ENCODE assay signal across 28 mouse cellular contexts in genomic region chr6:149267951-149268350, GRCm38 (mm10).
"Had no signal": no experiment of that assay in that cellular context is flagged by ENCODE, and none has a peak within 500 bp of the region (broad histone marks: within the 10 kb centered on the region; RNA-seq: fewer than 3 reads in every experiment).

No protein-coding gene starts in this region.

- H3K27me3 ChIP-seq: embryonic facial prominence, embryonic 12.5 days; embryonic facial prominence, embryonic 13.5 days; embryonic facial prominence, embryonic 15.5 days; forebrain, embryonic 12.5 days; forebrain, embryonic 13.5 days; forebrain, embryonic 15.5 days had no signal

- H3K9ac ChIP-seq: embryonic facial prominence, embryonic 12.5 days; embryonic facial prominence, embryonic 13.5 days; embryonic facial prominence, embryonic 15.5 days; forebrain, embryonic 12.5 days; forebrain, embryonic 13.5 days; forebrain, embryonic 15.5 days; forebrain, postnatal 0 days had no signal

- H3K4me3 ChIP-seq: embryonic facial prominence, embryonic 10.5 days; embryonic facial prominence, embryonic 12.5 days; embryonic facial prominence, embryonic 13.5 days; embryonic facial prominence, embryonic 15.5 days; erythroblast, embryonic 14.5 days; forebrain, embryonic 10.5 days; forebrain, embryonic 12.5 days; forebrain, embryonic 13.5 days; forebrain, embryonic 15.5 days; gastrocnemius, adult 2 months; heart, adult 2 months had no signal

- ATAC-seq: forebrain, embryonic 13.5 days; forebrain, embryonic 14.5 days; forebrain, embryonic 15.5 days; forebrain, embryonic 16.5 days; forebrain, postnatal 0 days had no signal

- H3K36me3 ChIP-seq: embryonic facial prominence, embryonic 10.5 days; embryonic facial prominence, embryonic 12.5 days; embryonic facial prominence, embryonic 13.5 days; embryonic facial prominence, embryonic 15.5 days; forebrain, embryonic 10.5 days; forebrain, embryonic 12.5 days; forebrain, embryonic 15.5 days had no signal

- H3K4me1 ChIP-seq: embryonic facial prominence, embryonic 10.5 days; embryonic facial prominence, embryonic 12.5 days; embryonic facial prominence, embryonic 13.5 days; embryonic facial prominence, embryonic 15.5 days; forebrain, embryonic 10.5 days; forebrain, embryonic 12.5 days; forebrain, embryonic 13.5 days; forebrain, embryonic 15.5 days had no signal

- DNase-seq: cerebellum, adult 8-10 months; cerebellum, adult 9-10 months; cerebellum, adult 9-11 months; cerebellum, postnatal 10 days; cerebellum, postnatal 14 days; cerebellum, postnatal 25 days; cerebellum, postnatal 36 days; embryo, embryonic 11 days; forebrain, postnatal 0 days; gastrocnemius, adult 2 months; gastrocnemius, postnatal 10 days; gastrocnemius, postnatal 14 days; gastrocnemius, postnatal 25 days; gastrocnemius, postnatal 36 days; heart, adult 11 months; heart, adult 18-20 months; heart, adult 2 months had no signal

- H3K27ac ChIP-seq: embryonic facial prominence, embryonic 10.5 days; embryonic facial prominence, embryonic 12.5 days; embryonic facial prominence, embryonic 13.5 days; embryonic facial prominence, embryonic 15.5 days; forebrain, embryonic 10.5 days; forebrain, embryonic 12.5 days; forebrain, embryonic 13.5 days; forebrain, embryonic 15.5 days; gastrocnemius, adult 2 months; heart, adult 2 months had no signal

- H3K9me3 ChIP-seq: embryonic facial prominence, embryonic 10.5 days; embryonic facial prominence, embryonic 12.5 days; embryonic facial prominence, embryonic 13.5 days; embryonic facial prominence, embryonic 15.5 days; forebrain, embryonic 12.5 days; forebrain, embryonic 13.5 days; forebrain, embryonic 15.5 days had no signal

- H3K4me2 ChIP-seq: embryonic facial prominence, embryonic 12.5 days; embryonic facial prominence, embryonic 13.5 days; embryonic facial prominence, embryonic 15.5 days; forebrain, embryonic 12.5 days; forebrain, embryonic 13.5 days; forebrain, embryonic 15.5 days had no signal
